Mouse (Mus musculus): ENCODE measurements at regions not wholly inside any gene's neighbourhood (a gene's known extent, or its start where the extent isn't known, plus 50 kb on each side); places are given as distances from the start of the nearest gene placed in this dataset.

DNA sequence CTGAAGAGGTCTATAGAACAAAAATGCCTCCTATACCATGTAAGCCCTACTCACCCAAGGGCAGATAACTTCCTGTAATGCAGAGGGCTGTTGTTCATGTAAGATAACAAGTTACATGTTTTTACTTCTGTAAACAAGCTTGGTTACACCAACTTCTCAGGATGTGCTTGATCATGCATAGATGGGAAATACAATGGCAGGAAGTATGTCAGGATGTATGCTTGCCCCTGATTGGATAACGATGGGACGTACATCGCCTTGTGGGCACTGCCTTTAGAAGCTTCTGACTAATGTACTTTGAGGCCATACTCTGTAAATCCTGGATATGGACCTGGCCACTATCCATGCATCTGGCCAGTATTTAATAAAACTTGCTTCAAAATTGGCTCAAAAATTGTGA lies 69.2 kb upstream of the Pde3b start:
- DNase-seq: no peak

DNA sequence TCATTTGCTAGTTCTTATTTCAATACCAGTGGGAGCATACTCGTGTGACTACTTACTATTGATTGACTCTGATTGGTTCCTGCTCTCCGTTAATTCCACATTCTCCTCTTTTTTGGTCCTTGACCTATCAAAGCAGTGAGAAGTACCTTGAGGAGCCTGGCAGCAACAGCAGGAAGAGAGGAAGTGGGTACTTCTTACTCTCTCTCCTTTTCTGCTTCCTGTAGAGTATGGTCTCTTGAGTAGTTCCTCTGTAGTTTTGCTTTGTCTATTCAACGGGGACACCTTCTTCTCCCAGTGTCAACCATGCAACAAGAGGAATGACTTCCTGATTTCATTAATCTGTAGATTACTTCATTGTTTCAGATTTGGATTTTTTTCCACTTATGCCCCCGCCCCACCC lies 68.1 kb upstream of the Pde3b start:
- DNase-seq: no peak

- no peak for DNase-seq
Measured at GRCm38 (mm10) chr7:114350968-114351367, 64.1 kb upstream of the Pde3b start.

DNA sequence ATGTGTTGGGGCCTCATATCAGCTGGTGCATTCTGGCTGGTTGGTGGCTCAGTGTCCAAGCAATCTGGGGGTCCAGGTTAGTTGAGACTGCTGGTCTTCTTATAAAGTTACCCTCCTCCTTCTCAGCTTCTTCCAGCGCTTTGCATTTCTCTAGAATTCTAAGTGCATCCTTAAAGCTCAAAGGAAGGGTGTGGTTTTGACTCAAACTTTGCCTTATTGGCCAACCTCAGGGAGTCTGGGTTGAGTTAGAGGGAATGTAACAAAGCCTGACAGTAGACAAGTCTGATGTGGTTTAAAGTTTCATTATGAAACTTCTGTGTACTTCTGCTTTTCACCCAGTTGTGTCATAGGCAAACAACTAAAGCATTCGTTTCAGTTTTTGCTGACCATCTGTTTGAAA lies 58.7 kb upstream of the Pde3b start:
- no peak for DNase-seq

- DNase-seq: no peak
Measured at GRCm38 (mm10) chr7:114362166-114362565, 52.9 kb upstream of the Pde3b start.

GRCm38 (mm10) chr7:114364041-114364440 lies 51.0 kb upstream of the Pde3b start:
- DNase-seq: peak; percentile 0 to 35
